Mouse (Mus musculus) gastrocnemius, adult 2 months (tissue): ENCODE measurements around the gene Ces1f. TPM values are rescaled to one million over a fixed set of nuclear protein-coding genes. Genes with fewer than 3 reads are reported as not detected.

Experiments
- DNase-seq: peaks from one replicate; pipeline ENCODE4 v3.0.0; 2022
- H3K27ac ChIP-seq: fragments of 200-600 bp; 2 replicates; pipeline ENCODE4 v1.8.1; 2022; ENCODE audit warnings: mild to moderate bottlenecking
- H3K4me3 ChIP-seq: fragments of 200-600 bp; 2 replicates; pipeline ENCODE4 v1.8.1; 2022; ENCODE audit warnings: mild to moderate bottlenecking, moderate library complexity
- CTCF ChIP-seq: fragments of 200-600 bp; IDR thresholded peaks from 2 replicates; pipeline ENCODE4 v1.8.1; 2022; ENCODE audit warnings: antibody characterized with exemption, mild to moderate bottlenecking, moderate library complexity
- intact Hi-C: fragments of 180-260 bp; cut with DNase I; formaldehyde crosslinking; loops from one replicate; pipeline ENCODE4 v1.15.1; 2025
- long read RNA-seq, 2 experiments: library from polyadenylated mRNA; stranded (forward); transcript quantifications; one replicate each; pipeline ENCODE4 v2.0.0; 2021
- total RNA-seq, 2 experiments: library from RNA; stranded (reverse); gene quantifications; 2 replicates each; pipeline ENCODE4 v1.2.3; 2021

Gene Ces1f
- under 1 TPM in 1 of 2 experiments, not detected in 1; 0.28 TPM for total RNA-seq
- long read RNA-seq, experiment 1: 0 reads
- long read RNA-seq, experiment 2: 0 reads

GRCm38 (mm10) chr8:93279556-93279955 lies at the start of gene Ces1f:
Gene Ces1f, minus strand, starts transcription at chr8:93279747.
- no peak for TF ChIP-seq CTCF
- no peak within 1 kb of the TSS for H3K4me3 ChIP-seq
- DNase-seq: no peak
- H3K27ac ChIP-seq: no peak within 1 kb of the TSS
- intact Hi-C loops: no loop called here

DNA sequence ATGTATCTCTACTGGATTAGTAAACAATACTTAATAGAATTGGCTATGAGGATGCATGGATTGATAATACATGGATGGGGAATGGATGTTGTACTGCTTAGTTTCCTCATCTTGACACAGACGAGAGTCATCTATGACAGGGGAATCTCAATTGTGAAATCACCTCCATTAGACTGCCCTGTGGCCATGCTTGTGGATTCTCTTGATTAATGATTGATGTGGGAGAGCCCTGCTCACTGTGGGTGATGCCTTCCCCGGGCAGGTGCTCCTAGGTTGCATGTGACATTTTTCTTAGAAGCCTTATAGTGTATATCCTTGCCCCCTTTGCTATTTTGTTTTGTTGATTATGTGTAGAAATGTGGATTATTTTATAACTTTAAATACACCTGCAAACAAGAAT lies 45.6 kb upstream of the Ces1f start:
- H3K4me3 ChIP-seq: no peak overlapping the region

DNA sequence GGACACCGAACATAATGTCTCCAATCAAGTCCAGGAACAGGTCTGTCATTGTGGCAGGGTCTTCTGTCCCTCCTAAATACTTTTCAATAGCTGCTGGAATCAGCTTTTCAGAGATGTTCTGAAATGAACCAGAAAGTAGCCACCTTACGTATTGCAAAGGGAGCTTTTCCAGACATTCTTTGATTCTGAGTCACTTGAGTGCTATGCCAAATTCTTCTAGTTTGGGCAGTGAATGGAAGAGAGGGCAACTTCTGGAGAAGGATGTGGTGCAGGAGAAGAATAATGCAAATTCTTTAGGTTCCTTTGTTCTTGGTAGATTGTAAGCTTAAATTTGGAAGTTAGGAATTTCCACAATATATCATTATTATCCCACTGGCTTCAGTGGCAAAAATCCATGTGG lies 37.5 kb upstream of the Ces1f start:
- intact Hi-C loops: no loop called here
- Histone ChIP-seq H3K27ac (no peak overlapping the region), H3K4me3 (no peak overlapping the region)
- TF ChIP-seq CTCF: no peak
- no peak for DNase-seq

More for the DNA sequence above, 45.6 kb upstream of the Ces1f start:
- TF ChIP-seq CTCF: no peak
- no peak for DNase-seq
- no peak overlapping the region for H3K27ac ChIP-seq
- intact Hi-C loops: no loop called here

- intact Hi-C loops: no loop called here
- no peak for TF ChIP-seq CTCF
- Histone ChIP-seq H3K4me3 (no peak overlapping the region), H3K27ac (no peak overlapping the region)
- no peak for DNase-seq
Measured at GRCm38 (mm10) chr8:93315557-93315956, 36.0 kb upstream of the Ces1f start.

DNA sequence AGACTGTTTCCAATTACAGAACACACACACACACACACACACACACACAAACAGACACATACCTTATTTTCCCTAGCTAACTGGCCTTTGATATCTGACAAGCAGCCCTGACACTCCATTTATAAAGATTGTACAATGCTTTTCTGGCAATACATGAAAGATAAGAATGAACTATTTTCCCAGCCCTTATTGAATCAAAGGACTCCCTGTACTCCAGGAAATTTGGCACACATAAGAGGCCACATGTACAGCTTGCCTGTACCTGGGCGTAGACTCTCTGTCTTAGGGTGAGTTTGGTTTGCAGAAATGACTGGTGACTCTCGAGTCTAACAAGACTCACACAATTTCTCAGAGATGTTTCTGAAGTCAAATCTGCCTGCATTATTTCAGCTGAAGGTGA lies 4.3 kb upstream of the Ces1f start:
- no peak for TF ChIP-seq CTCF
- Histone ChIP-seq H3K4me3 (no peak overlapping the region), H3K27ac (no peak overlapping the region)
- intact Hi-C loops: no loop called here
- no peak for DNase-seq

- no peak for DNase-seq
- intact Hi-C loops: no loop called here
- no peak for TF ChIP-seq CTCF
- H3K4me3 ChIP-seq: no peak overlapping the region
- no peak overlapping the region for H3K27ac ChIP-seq
Measured at GRCm38 (mm10) chr8:93282349-93282748, 2.8 kb upstream of the Ces1f start.

DNA sequence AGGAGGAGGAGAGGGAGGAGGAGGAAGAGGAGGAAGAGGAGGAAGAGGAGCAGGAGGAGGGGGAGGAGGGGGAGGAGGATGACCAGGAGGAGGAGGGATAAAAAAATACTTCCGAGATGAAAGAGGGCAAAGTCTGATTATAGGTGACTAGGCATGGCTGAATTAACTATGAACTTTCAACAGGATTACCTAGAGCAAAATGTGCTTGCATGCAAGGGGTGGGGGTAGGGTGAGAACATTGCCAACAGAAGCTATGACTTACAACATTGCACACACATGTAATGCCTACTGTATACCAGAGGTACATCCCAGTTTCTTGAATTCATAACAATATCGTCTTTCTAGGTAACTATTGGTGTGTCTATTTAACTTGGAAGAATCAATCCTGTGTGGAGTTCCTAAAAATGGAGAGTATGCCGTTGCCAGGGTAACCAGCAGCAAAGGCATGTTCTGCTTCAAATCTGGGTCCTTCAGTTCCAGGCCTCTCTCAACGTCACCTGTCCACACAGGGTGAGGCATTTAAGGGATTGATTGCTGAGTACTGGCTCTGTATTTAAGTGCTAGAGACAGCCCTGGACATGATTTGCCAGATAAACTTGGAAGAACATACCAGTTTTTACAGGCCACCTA lies 1.3 kb downstream of the Ces1f start:
- intact Hi-C loops: no loop called here
- no peak for TF ChIP-seq CTCF
- DNase-seq: no peak
- Histone ChIP-seq H3K27ac (no peak overlapping the region), H3K4me3 (no peak overlapping the region)

DNA sequence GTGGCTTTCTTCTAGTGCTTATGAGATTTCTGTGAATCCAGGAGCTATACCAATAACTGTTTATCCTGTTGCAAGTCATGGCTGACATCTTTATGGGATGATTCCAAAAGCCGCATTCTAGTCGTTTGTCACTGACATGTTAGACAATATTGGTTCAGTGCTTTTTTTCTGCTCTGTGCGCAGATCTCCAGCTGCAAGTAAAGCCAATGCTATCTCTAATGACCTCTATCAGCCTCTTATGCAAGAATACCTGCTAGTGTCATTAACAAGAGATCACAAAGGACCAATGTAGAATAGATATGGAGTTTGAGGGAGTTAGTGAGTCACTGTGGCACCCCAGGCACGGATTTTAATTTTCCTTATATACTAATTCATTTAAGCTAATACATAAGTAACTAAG lies 4.9 kb downstream of the Ces1f start:
- DNase-seq: no peak

GRCm38 (mm10) chr8:93273321-93273720 lies 6.2 kb downstream of the Ces1f start:
- intact Hi-C loops: no loop called here
- Histone ChIP-seq H3K4me3 (no peak overlapping the region), H3K27ac (no peak overlapping the region)
- no peak for TF ChIP-seq CTCF
- DNase-seq: no peak

More for the DNA sequence above, 4.9 kb downstream of the Ces1f start:
- TF ChIP-seq CTCF: no peak
- H3K4me3 ChIP-seq: no peak overlapping the region
- intact Hi-C loops: no loop called here
- no peak overlapping the region for H3K27ac ChIP-seq

GRCm38 (mm10) chr8:93272686-93273085 lies 6.9 kb downstream of the Ces1f start:
- DNase-seq: peak; percentile 26
- no peak overlapping the region for H3K27ac ChIP-seq
- H3K4me3 ChIP-seq: no peak overlapping the region
- intact Hi-C loops: no loop called here
- TF ChIP-seq CTCF: no peak

DNA sequence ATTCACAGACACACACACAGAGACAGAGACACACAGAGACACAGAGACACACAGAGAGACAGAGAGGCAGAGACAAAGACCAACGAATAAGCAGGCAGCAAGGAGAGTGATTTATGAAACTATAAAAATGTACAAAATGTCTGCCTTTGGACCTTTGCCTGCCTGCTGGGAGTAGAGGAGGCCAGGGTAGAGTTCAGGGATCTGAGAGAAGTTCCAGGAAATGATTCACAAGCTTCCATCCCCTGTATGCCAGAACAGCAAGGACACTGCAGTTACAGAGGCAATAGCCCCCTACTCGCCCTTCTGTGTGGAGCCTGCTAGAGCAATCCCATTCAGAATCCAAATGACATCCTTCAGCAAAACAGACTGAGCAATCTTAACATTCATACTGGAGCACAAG lies 18.1 kb downstream of the Ces1f start:
- Histone ChIP-seq H3K27ac (no peak overlapping the region), H3K4me3 (no peak overlapping the region)
- intact Hi-C loops: no loop called here
- TF ChIP-seq CTCF: no peak
- no peak for DNase-seq

- no peak for TF ChIP-seq CTCF
- DNase-seq: no peak
- intact Hi-C loops: no loop called here
- H3K4me3 ChIP-seq: no peak overlapping the region
- no peak overlapping the region for H3K27ac ChIP-seq
Measured at GRCm38 (mm10) chr8:93252400-93252925, 27.1 kb downstream of the Ces1f start.

GRCm38 (mm10) chr8:93246057-93246456 lies 33.5 kb downstream of the Ces1f start:
- no peak overlapping the region for H3K27ac ChIP-seq
- TF ChIP-seq CTCF: no peak
- DNase-seq: no peak
- intact Hi-C loops: no loop called here
- H3K4me3 ChIP-seq: no peak overlapping the region

GRCm38 (mm10) chr8:93239884-93240283 lies 39.7 kb downstream of the Ces1f start:
- no peak for TF ChIP-seq CTCF
- intact Hi-C loops: no loop called here
- Histone ChIP-seq H3K27ac (no peak overlapping the region), H3K4me3 (no peak overlapping the region)
- no peak for DNase-seq
